Mouse (Mus musculus) right cerebral cortex, postnatal 25 days (tissue): Measurements from ENCODE around the gene Adra2b.

ENCODE experiments used
- DNase-seq: peaks from one replicate; pipeline ENCODE4 v3.0.0; 2022

The Adra2b gene

GRCm38 (mm10) chr2:127339262-127339661, 23.7 kb upstream of the Adra2b start:
- DNase-seq: no peak

- no peak for DNase-seq
Observed at GRCm38 (mm10) chr2:127341159-127341558, 21.8 kb upstream of the Adra2b start.

- no peak for DNase-seq
Observed at GRCm38 (mm10) chr2:127346334-127346733, 16.7 kb upstream of the Adra2b start.

- no peak for DNase-seq
Observed at GRCm38 (mm10) chr2:127347147-127347985, 15.6 kb upstream of the Adra2b start.

GRCm38 (mm10) chr2:127353881-127354280, 9.1 kb upstream of the Adra2b start:
- no peak for DNase-seq

- no peak for DNase-seq
Observed at GRCm38 (mm10) chr2:127363282-127363652, 259 bp downstream of the Adra2b start.

GRCm38 (mm10) chr2:127363696-127364095, 688 bp downstream of the Adra2b start:
- DNase-seq: no peak

GRCm38 (mm10) chr2:127364452-127364851, 1.4 kb downstream of the Adra2b start:
- no peak for DNase-seq

GRCm38 (mm10) chr2:127367126-127367820, 4.3 kb downstream of the Adra2b start:
- DNase-seq: no peak

GRCm38 (mm10) chr2:127369703-127370376, 6.8 kb downstream of the Adra2b start:
- no peak for DNase-seq

GRCm38 (mm10) chr2:127370561-127371483, 7.8 kb downstream of the Adra2b start:
- no peak for DNase-seq

- no peak for DNase-seq
Observed at GRCm38 (mm10) chr2:127371484-127371861, 8.5 kb downstream of the Adra2b start.

GRCm38 (mm10) chr2:127372082-127372481, 9.1 kb downstream of the Adra2b start:
- DNase-seq: no peak

GRCm38 (mm10) chr2:127374131-127374530, 11.1 kb downstream of the Adra2b start:
- no peak for DNase-seq

- DNase-seq: no peak
Observed at GRCm38 (mm10) chr2:127375087-127375486, 12.1 kb downstream of the Adra2b start.

- no peak for DNase-seq
Observed at GRCm38 (mm10) chr2:127375759-127376341, 12.8 kb downstream of the Adra2b start.

- DNase-seq: no peak
Observed at GRCm38 (mm10) chr2:127376423-127377051, 13.5 kb downstream of the Adra2b start.

- DNase-seq: no peak
Observed at GRCm38 (mm10) chr2:127377942-127378610, 15.1 kb downstream of the Adra2b start.

GRCm38 (mm10) chr2:127378611-127378990, 15.6 kb downstream of the Adra2b start:
- DNase-seq: no peak

GRCm38 (mm10) chr2:127379250-127379649, 16.2 kb downstream of the Adra2b start:
- no peak for DNase-seq

GRCm38 (mm10) chr2:127383881-127384280, 20.9 kb downstream of the Adra2b start:
- DNase-seq: no peak
